Mouse (Mus musculus) liver, embryonic 13.5 days (tissue): ENCODE data around the gene Usp29. TPM values are rescaled to one million over a fixed set of nuclear protein-coding genes. Genes with fewer than 3 reads are reported as not detected.
"Not testable (repeated sequence)": the region's sequence is repeated elsewhere in the genome, so short reads cannot be mapped to it uniquely, and the experiment has no call there.

Experiments used
- ATAC-seq: fragments of 200-750 bp; cut with Nextera tagmentation; 2 replicates; pipeline ENCODE4 v1.8.0; 2017; ENCODE audit warnings: low read depth, mild to moderate bottlenecking, moderate number of reproducible peaks, moderate library complexity
- DNase-seq: peaks from one replicate; pipeline ENCODE4 v3.0.0; 2022
- H3K27ac ChIP-seq: fragments of 300-500 bp; sonication (generic); 2 replicates; pipeline ENCODE4 v1.5.1; 2015; ENCODE audit warnings: moderate library complexity, mild to moderate bottlenecking, inconsistent platforms
- H3K27me3 ChIP-seq: fragments of 300-500 bp; sonication (generic); 2 replicates; pipeline ENCODE4 v1.6.1; 2015; ENCODE audit warnings: mild to moderate bottlenecking, inconsistent platforms
- H3K36me3 ChIP-seq: fragments of 300-500 bp; sonication (generic); 2 replicates; pipeline ENCODE4 v1.6.1; 2015; ENCODE audit warnings: mild to moderate bottlenecking, inconsistent platforms
- H3K4me1 ChIP-seq: fragments of 300-500 bp; sonication (generic); replicated peaks from 2 replicates; pipeline ENCODE4 v1.6.1; 2015; ENCODE audit warnings: inconsistent platforms
- H3K4me2 ChIP-seq: fragments of 300-500 bp; sonication (generic); 2 replicates; pipeline ENCODE4 v1.6.1; 2015; ENCODE audit warnings: inconsistent platforms, mild to moderate bottlenecking, moderate library complexity
- H3K4me3 ChIP-seq: fragments of 300-500 bp; sonication (generic); replicated peaks from 2 replicates; pipeline ENCODE4 v1.5.1; 2015; ENCODE audit warnings: mild to moderate bottlenecking, inconsistent platforms
- H3K9ac ChIP-seq: fragments of 300-500 bp; sonication (generic); 2 replicates; pipeline ENCODE4 v1.6.1; 2015; ENCODE audit warnings: mild to moderate bottlenecking, inconsistent platforms
- H3K9me3 ChIP-seq: fragments of 300-500 bp; sonication (generic); replicated peaks from 2 replicates; pipeline ENCODE4 v1.6.1; 2016; ENCODE audit warnings: inconsistent platforms
- WGBS: fragments of 180-500 bp; shearing (Covaris S2); methylation state at CpG from one replicate; pipeline ENCODE4 v1.1.7; 2015; ENCODE audit not compliant: insufficient replicate concordance; 5-methylcytosine and 5-hydroxymethylcytosine counted together
- polyA plus RNA-seq: library from polyadenylated mRNA; unstranded; fragments of >200 nt; fragmentation: Nextera tagmentation; extraction: Ambion mirVana; gene quantifications from 2 replicates; pipeline ENCODE4 v1.2.1, GENCODE M21; 2015

The Usp29 gene
- polyA plus RNA-seq, 1 experiment from 2014 or later: 1.9 TPM

DNA sequence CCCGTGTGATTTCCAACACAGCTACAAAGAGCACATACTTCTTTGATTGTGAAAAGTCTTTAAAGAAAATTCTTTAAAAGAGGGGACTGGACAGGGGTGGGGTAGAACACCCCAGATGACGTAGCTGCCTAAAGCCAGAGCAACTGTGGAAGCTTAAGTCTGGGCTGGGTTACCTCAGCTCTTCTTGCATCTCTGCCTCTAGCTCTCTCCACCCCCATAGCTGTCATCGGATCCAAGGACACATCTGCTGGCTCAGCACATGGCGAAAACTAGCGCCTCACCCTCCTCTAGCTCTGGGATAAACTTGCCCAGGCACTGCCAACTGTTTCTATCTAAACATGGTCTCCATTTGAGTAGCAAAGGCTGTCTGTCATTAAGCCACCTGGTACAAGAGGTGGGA lies 34.9 kb downstream of the Usp29 start:
- H3K4me2 ChIP-seq: no peak overlapping the region
- ATAC-seq (no peak), DNase-seq (no peak)
- no peak overlapping the region for H3K9ac ChIP-seq
- no peaks in the 10 kb centered on the region for H3K4me1 ChIP-seq
- no peaks in the 10 kb centered on the region for H3K27me3 ChIP-seq
- WGBS: 46% methylated on average over 5 of the region's 5 CpGs
- no peaks in the 10 kb centered on the region for H3K36me3 ChIP-seq
- no peak overlapping the region for H3K4me3 ChIP-seq
- no peak overlapping the region for H3K27ac ChIP-seq
- no peaks in the 10 kb centered on the region for H3K9me3 ChIP-seq

DNA sequence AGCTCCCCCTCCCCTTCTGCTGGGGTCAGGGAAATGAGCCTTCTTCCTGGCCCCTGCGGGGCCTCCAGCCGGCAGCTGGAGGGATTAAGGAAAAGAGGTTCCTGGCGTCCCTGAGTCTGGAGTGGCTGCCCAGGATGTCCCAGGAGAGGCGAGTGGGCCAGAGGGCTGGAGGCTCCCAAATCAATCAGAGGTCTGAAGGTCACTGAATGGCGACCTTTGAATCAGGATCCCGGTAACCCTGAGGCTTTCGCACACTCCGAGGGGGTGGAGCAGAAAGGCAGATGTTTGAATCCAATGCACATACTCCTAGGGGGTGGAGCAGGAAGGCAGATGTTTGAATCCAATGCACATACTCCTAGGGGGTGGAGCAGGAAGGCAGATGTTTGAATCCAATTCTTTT lies 39.9 kb downstream of the Usp29 start:
- no peak overlapping the region for H3K4me3 ChIP-seq
- no peaks in the 10 kb centered on the region for H3K36me3 ChIP-seq
- H3K27me3 ChIP-seq: no peaks in the 10 kb centered on the region
- peak overlapping the region; percentile 62 for H3K27ac ChIP-seq
- H3K9me3 ChIP-seq: no peaks in the 10 kb centered on the region
- 0 out of 2 replicates have a peak overlapping the region, but pooled peaks have one; percentile 2 for H3K4me2 ChIP-seq
- ATAC-seq (peak; percentile 80), DNase-seq (no peak)
- no peak overlapping the region for H3K9ac ChIP-seq
- 12% methylated on average over 8 of the region's 8 CpGs for WGBS
- peaks cover 3% of the 10 kb centered on the region; the same call in 1 of the 2 replicates for H3K4me1 ChIP-seq

DNA sequence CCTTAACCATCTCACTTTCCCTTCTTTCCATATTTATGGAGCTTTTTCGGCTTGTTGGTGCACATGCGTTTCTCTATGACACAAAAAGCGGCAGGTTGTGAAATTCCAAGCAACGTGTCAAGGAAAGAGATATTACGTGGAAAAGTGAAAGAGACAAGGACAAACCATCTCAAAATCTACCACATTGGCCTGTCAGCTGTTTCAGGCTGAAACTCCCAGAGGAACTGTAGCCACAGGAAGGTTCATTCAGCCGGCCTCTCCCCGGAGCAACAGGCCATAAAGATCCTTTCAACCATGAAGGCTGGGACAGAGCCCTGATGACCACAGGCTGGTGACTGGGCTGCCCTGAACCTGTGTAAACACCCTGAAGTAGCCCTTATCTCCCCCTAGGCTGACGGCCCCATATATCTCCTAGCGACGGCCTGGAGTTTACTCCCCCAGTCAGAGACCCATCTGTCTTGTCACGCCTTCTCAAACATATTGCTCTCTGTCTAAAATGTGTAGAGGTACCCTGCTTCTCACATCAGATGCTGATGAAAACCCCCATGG lies 43.6 kb downstream of the Usp29 start:
- not testable (repeated sequence) for DNase-seq, H3K4me3 ChIP-seq

DNA sequence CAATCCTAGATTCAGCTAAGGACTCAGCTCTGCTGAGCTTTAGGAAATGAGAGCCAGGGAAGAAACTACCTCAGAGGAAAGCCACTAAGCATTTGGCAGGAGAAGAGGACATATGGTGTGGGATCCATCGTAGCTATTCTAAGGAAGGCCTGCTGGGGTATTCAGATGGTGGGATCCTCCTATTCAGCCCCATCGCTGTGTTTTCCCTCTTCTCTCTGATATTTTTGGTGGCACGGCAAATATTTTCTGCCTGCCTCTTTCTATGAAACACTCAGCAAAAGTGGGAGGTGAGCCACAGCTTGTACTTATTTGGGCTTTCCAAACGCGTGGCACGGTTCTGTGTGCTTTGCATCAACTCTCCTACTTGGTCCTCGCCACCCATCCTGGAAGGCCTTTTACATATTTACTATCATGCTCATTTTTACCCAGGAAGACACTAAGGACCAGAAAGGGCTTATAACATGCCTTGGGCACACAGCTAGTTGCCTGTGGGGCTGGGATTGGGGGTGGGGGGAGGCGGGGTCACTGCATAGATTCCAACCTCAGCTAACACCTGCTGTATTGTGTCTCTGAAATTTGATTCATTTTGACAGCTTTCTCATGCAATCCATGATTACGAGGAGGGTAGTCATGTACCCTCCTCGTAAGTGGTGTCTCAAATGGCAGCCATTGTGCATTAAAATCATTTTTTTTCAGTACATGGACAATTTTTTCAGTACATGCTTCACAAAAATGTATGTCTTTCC lies 46.1 kb downstream of the Usp29 start:
- Histone ChIP-seq H3K4me2 (no peak overlapping the region), H3K27ac (no peak overlapping the region), H3K27me3 (no peaks in the 10 kb centered on the region), H3K4me3 (no peak overlapping the region), H3K9ac (no peak overlapping the region), H3K9me3 (no peaks in the 10 kb centered on the region), H3K4me1 (peaks cover 6% of the 10 kb centered on the region; the same call in 1 of the 2 replicates), H3K36me3 (no peaks in the 10 kb centered on the region)
- DNase-seq (no peak), ATAC-seq (no peak)
- 65% methylated on average over 10 of the region's 10 CpGs for WGBS

More for the DNA sequence above, 43.6 kb downstream of the Usp29 start:
- not testable (repeated sequence) for H3K4me1 ChIP-seq, H3K27ac ChIP-seq, H3K4me2 ChIP-seq, H3K27me3 ChIP-seq, ATAC-seq, H3K36me3 ChIP-seq, H3K9me3 ChIP-seq, H3K9ac ChIP-seq
- WGBS: 55% methylated on average over 11 of the region's 11 CpGs

DNA sequence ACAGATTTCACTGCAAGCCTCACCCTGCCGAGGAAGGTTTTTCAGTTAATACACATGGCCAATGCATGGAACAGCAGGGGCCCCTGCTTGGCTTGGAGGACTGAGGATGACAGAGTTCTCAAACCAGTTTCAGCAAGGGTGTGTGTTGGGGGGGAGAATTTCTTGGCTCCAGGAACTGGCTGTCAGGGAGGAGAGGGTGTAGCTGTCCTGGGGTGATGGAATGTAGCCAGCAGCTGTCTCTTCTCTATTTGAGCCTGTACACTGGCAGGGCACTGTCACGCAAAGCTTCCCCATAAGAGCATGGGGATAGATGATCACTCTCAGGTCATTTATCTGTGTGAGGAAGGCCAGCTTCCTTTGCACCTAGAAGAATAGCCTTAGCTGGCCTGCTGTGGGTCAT lies 46.7 kb downstream of the Usp29 start:
- ATAC-seq: no peak
- Histone ChIP-seq H3K27me3 (no peaks in the 10 kb centered on the region), H3K4me2 (no peak overlapping the region), H3K9ac (no peak overlapping the region), H3K4me1 (peaks cover 6% of the 10 kb centered on the region; the same call in 1 of the 2 replicates), H3K27ac (no peak overlapping the region), H3K36me3 (no peaks in the 10 kb centered on the region), H3K9me3 (no peaks in the 10 kb centered on the region), H3K4me3 (no peak overlapping the region)
- 56% methylated on average over 2 of the region's 2 CpGs for WGBS
- DNase-seq: no peak

DNA sequence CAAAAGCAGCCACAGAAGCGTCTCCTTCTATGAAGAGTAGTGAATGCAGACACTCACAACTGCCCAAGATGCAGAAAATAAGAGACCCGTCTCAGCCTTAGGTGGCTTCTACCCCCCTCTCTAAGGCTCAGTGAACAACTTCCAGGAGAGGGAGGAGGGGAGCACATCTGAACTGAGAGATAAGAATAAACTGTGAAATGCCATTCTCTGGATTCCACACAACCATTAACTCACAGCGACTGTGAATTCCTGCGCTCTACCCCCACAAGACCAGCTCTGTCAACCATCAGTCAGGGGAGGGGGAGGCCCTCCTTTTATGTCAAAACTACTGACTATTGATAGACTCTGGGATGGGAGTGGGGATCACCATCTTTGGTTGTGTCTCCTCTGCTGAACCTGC lies 47.3 kb downstream of the Usp29 start:
- H3K27ac ChIP-seq: no peak overlapping the region
- no peaks in the 10 kb centered on the region for H3K36me3 ChIP-seq
- no peak for DNase-seq
- no peaks in the 10 kb centered on the region for H3K9me3 ChIP-seq
- H3K4me1 ChIP-seq: peaks cover 6% of the 10 kb centered on the region; the same call in 1 of the 2 replicates
- no peak overlapping the region for H3K4me3 ChIP-seq
- no peak overlapping the region for H3K9ac ChIP-seq
- 35% methylated on average over 4 of the region's 4 CpGs for WGBS
- ATAC-seq: no peak
- H3K4me2 ChIP-seq: no peak overlapping the region
- H3K27me3 ChIP-seq: no peaks in the 10 kb centered on the region

DNA sequence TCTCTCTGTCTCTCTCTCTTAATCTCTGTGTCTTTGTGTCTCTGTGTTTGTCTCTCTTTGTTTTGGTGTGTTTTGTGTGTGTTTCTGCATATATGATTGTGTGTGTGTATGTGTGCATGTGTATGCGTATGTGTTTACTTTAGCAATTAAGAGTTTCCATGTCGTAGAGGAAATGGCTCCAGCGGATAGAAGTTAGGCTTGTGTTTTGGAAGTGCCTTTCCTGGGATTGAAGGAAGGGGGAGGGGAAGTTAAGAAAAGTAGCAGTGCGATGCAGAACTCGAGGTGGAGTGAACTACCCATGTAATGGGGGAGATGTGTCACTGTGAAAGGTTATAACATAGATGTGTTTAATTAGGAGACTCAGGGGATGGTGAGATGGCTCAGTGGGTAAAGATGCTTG lies 48.8 kb downstream of the Usp29 start:
- no peak overlapping the region for H3K4me3 ChIP-seq
- DNase-seq (no peak), ATAC-seq (no peak)
- H3K27ac ChIP-seq: no peak overlapping the region
- no peaks in the 10 kb centered on the region for H3K9me3 ChIP-seq
- H3K4me2 ChIP-seq: no peak overlapping the region
- 64% methylated on average over 5 of the region's 5 CpGs for WGBS
- peaks cover 7% of the 10 kb centered on the region; the same call in 1 of the 2 replicates for H3K4me1 ChIP-seq
- H3K27me3 ChIP-seq: no peaks in the 10 kb centered on the region
- no peak overlapping the region for H3K9ac ChIP-seq
- no peaks in the 10 kb centered on the region for H3K36me3 ChIP-seq

DNA sequence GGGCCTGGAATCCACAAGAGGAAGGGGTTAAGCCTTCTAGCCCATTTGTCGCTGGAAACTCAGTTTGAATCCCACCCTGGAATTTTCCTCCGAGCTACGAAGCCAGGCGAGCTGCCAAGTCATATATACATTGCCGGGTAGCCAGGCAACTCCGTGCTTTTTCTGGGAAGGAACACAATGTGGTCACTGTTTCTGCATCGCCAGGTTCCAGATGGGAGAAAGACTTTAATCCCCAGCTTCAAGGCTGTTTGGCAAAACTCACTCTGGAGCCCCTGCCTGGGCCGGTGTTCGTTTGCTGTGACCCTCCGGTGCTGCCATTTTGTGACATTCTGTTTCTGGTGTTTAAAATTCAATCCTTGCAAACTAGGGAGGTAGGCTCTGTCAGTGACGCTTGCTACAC lies 51.2 kb downstream of the Usp29 start:
- ATAC-seq: no peak
- H3K4me1 ChIP-seq: peaks cover 15% of the 10 kb centered on the region; the same call in 1 of the 2 replicates
- H3K9me3 ChIP-seq: no peaks in the 10 kb centered on the region
- no peak overlapping the region for H3K4me2 ChIP-seq
- WGBS: 64% methylated on average over 11 of the region's 11 CpGs
- H3K4me3 ChIP-seq: no peak overlapping the region
- H3K27me3 ChIP-seq: no peaks in the 10 kb centered on the region
- no peak overlapping the region for H3K27ac ChIP-seq
- H3K9ac ChIP-seq: no peak overlapping the region
- no peaks in the 10 kb centered on the region for H3K36me3 ChIP-seq
- no peak for DNase-seq

DNA sequence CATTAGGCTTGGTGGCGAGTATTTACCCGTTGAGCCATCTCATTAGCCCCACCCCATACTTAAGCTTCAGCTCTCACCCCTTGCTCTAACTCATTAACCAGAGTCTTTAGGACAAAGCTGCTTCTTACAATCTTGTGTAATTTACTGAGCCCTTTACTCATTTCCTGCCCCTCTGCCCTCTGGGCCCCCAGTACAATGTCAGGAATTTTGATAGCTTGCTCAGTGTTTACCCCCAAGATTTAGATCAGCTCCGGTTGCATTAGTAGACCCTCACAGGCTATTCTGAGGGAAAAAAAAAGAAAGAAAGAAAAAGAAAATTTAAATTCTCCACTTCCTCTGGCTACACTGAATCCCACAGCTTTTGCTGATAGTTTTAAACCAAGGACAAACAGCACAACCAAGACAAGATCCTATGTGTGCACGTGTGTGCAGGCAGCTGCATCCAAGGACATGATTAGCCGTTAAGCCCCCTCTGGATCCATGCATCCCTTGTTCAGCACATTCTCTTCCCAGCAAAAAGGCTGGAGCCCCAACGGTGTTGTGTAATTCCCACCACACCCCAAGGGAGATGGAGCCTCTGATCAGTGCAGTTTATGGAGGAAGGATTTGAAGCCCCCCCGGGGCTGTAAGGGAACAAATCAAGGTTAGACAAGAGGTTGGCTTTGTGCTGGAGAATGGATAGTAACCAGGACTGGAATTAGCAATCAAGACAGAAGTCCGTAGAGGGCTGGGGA lies 54.1 kb downstream of the Usp29 start:
- Histone ChIP-seq H3K4me1 (peaks cover 9% of the 10 kb centered on the region; the same call in 1 of the 2 replicates), H3K27ac (peak overlapping the region; percentile 5; the same call in 1 of the 2 replicates), H3K36me3 (no peaks in the 10 kb centered on the region), H3K9me3 (no peaks in the 10 kb centered on the region), H3K4me2 (no peak overlapping the region), H3K27me3 (no peaks in the 10 kb centered on the region), H3K4me3 (no peak overlapping the region), H3K9ac (no peak overlapping the region)
- no peak for DNase-seq
- WGBS: 29% methylated on average over 8 of the region's 8 CpGs
- 0 out of 2 replicates have a peak, but pooled peaks have one; percentile 20 for ATAC-seq

DNA sequence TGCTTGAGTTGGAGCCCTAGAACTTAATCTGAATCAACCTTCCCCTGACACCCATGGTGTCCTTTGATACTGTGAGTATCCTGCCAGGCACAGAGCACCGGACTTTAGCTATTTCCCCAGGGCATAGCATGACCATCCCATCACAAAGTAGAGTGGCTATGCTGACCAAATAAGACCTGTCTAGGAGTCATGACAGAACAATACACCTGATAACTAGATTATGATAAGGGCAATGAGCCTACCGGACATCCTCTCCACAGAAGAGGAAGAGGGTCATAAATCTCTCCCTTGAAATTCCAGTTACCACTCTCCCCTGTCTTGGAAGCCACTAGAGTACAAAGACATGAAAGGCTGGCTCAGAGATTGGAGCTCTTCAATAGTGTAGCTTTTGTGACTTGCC lies 56.6 kb downstream of the Usp29 start:
- Histone ChIP-seq H3K36me3 (no peaks in the 10 kb centered on the region), H3K9me3 (no peaks in the 10 kb centered on the region), H3K4me2 (no peak overlapping the region), H3K4me1 (peaks cover 9% of the 10 kb centered on the region; the same call in 1 of the 2 replicates), H3K27me3 (no peaks in the 10 kb centered on the region), H3K4me3 (no peak overlapping the region), H3K27ac (no peak overlapping the region), H3K9ac (no peak overlapping the region)
- ATAC-seq (no peak), DNase-seq (no peak)
- 26% methylated on average over 2 of the region's 2 CpGs for WGBS

DNA sequence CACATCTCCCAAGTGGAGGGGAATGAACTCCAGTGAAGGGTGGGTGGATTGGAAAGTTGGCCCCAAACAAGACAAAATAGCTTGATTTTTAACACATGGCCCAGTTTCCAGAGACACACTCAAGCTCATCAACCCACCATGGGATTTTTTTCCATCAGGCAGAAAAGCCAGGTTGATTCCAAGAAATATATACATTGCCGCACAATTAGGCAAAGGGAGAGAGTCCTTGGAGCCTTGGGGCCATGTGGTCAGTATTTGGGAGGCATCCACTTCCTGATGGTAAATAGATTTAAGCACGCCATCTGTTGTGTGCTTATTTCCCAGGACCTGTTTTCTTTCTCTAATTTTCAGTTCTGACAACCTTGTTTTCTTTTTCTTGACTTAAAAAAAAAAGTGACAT lies 57.7 kb downstream of the Usp29 start:
- no peaks in the 10 kb centered on the region for H3K9me3 ChIP-seq
- H3K9ac ChIP-seq: no peak overlapping the region
- peaks cover 9% of the 10 kb centered on the region; the same call in 1 of the 2 replicates for H3K4me1 ChIP-seq
- no peak overlapping the region for H3K4me3 ChIP-seq
- WGBS: 61% methylated on average over 2 of the region's 2 CpGs
- no peak overlapping the region for H3K4me2 ChIP-seq
- no peaks in the 10 kb centered on the region for H3K36me3 ChIP-seq
- DNase-seq (no peak), ATAC-seq (no peak)
- no peaks in the 10 kb centered on the region for H3K27me3 ChIP-seq
- no peak overlapping the region for H3K27ac ChIP-seq
